In the genomic region with DNA sequence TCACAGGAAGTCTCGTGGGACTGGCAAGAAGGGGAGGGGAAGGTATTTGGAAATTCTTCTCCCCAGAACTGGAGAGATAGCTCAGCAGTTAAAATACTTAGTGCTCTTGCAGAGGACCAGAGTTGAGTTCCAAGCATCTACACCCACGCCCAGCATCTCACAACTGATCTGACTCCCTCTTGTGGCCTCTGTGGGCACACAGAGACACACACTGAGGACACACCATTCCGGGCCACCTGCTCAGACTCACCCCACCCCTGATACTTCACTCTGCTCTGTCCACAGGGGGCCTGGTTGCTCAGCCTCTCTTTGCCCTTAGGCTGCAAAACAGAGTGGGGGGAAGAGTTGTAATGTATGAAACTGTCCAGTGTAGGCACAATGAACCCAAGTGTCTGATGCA, we compare ENCODE assay signal across 10 mouse cellular contexts. TPM values are rescaled to one million over a fixed set of nuclear protein-coding genes. Genes with fewer than 3 reads are reported as not detected.
DNase-seq lines count a peak whose midpoint lies in the region; ATAC-seq and TF ChIP-seq lines count a peak whose summit lies in the region.
"Had no signal": no experiment of that assay in that cellular context is flagged by ENCODE, and none has a peak within 500 bp of the region (broad histone marks: within the 10 kb centered on the region; RNA-seq: fewer than 3 reads in every experiment).

No protein-coding gene starts in this region.

- WGBS in intestine, postnatal 0 days: 76% methylated on average over 3 of the region's 3 CpGs
- 80% methylated on average over 3 of the region's 3 CpGs for WGBS in intestine, embryonic 15.5 days
- WGBS in liver, postnatal 0 days (ENCODE audit: insufficient replicate concordance): 60% methylated on average over 3 of the region's 3 CpGs

- H3K4me3 ChIP-seq in intestine, postnatal 0 days (ENCODE audit: low read depth, low read length): no peak overlapping the region
- no peak overlapping the region for H3K4me3 ChIP-seq in intestine, embryonic 15.5 days (replicated peaks)
- no peak overlapping the region for H3K4me3 ChIP-seq in MEL (ENCODE audit: control insufficient read depth in 1 of 2, insufficient read depth in 1 of 2, low read depth in 2 of 2, low read length in 2 of 2)
- H3K4me3 ChIP-seq in liver, postnatal 0 days (ENCODE audit: low read depth, low read length): no peak overlapping the region
- H3K4me3 ChIP-seq: heart, embryonic 15.5 days had no signal

- peak; percentile 57 for TF ChIP-seq CTCF in intestine, postnatal 0 days (IDR thresholded peaks at IDR 0.05; ENCODE audit: low read depth)
- peak; percentile 23 to 60 (median 59); a peak in 5 of 6 replicates for TF ChIP-seq CTCF in MEL (IDR thresholded peaks at IDR 0.05 in 2 of 3, conservative IDR thresholded peaks at IDR 0.05 in 1 of 3; ENCODE audit: control insufficient read depth in 1 of 3, insufficient read depth in 1 of 3, low read depth in 2 of 3, low read length in 3 of 3, poor library complexity in 1 of 3, severe bottlenecking in 1 of 3)
- peak; percentile 56 for TF ChIP-seq CTCF in liver, postnatal 0 days (IDR thresholded peaks at IDR 0.05; ENCODE audit: low read depth)

- no peak overlapping the region for H3K27ac ChIP-seq in intestine, postnatal 0 days (ENCODE audit: low read depth, low read length)
- no peak overlapping the region for H3K27ac ChIP-seq in intestine, embryonic 15.5 days
- H3K27ac ChIP-seq in MEL (ENCODE audit: control insufficient read depth, low read depth, low read length): no peak overlapping the region
- H3K27ac ChIP-seq in liver, postnatal 0 days (ENCODE audit: low read depth): no peak overlapping the region
- H3K27ac ChIP-seq: heart, embryonic 15.5 days had no signal

- no peak overlapping the region for H3K4me2 ChIP-seq in intestine, postnatal 0 days (replicated peaks; ENCODE audit: low read depth)
- no peak overlapping the region for H3K4me2 ChIP-seq in intestine, embryonic 15.5 days (replicated peaks)
- no peak overlapping the region for H3K4me2 ChIP-seq in liver, postnatal 0 days (ENCODE audit: low read depth, low read length)
- H3K4me2 ChIP-seq: heart, embryonic 15.5 days had no signal

- peak; percentile 16 for TF ChIP-seq RAD21 in MEL (IDR thresholded peaks at IDR 0.05; ENCODE audit: low read depth, low read length)

- no peaks in the 10 kb centered on the region for H3K9me3 ChIP-seq in intestine, postnatal 0 days (ENCODE audit: control insufficient read depth)
- H3K9me3 ChIP-seq in intestine, embryonic 15.5 days: no peaks in the 10 kb centered on the region
- H3K9me3 ChIP-seq in MEL (replicated peaks; ENCODE audit: insufficient read depth, low read length): no peaks in the 10 kb centered on the region
- H3K9me3 ChIP-seq in liver, postnatal 0 days (ENCODE audit: low read length): no peaks in the 10 kb centered on the region
- H3K9me3 ChIP-seq: heart, embryonic 15.5 days had no signal

- H3K36me3 ChIP-seq in intestine, postnatal 0 days (ENCODE audit: control insufficient read depth, insufficient read depth): no peaks in the 10 kb centered on the region; the same call in 1 of the 2 replicates
- no peaks in the 10 kb centered on the region for H3K36me3 ChIP-seq in intestine, embryonic 15.5 days
- H3K36me3 ChIP-seq in MEL (ENCODE audit: control insufficient read depth in 1 of 2, insufficient read depth in 2 of 2, low read length in 2 of 2): peaks cover 4 to 18% of the 10 kb centered on the region in 2 experiments; a peak in 3 of 4 replicates
- no peaks in the 10 kb centered on the region for H3K36me3 ChIP-seq in liver, postnatal 0 days (replicated peaks; ENCODE audit: insufficient read depth, low read length)
- H3K36me3 ChIP-seq: heart, embryonic 15.5 days had no signal

- H3K4me1 ChIP-seq in intestine, postnatal 0 days (replicated peaks; ENCODE audit: control insufficient read depth, insufficient read depth, low read length): 0 out of 2 replicates have a peak, but pooled peaks cover 2% of the 10 kb centered on the region
- peaks cover 11% of the 10 kb centered on the region for H3K4me1 ChIP-seq in intestine, embryonic 15.5 days (replicated peaks)
- peaks cover 7 to 40% of the 10 kb centered on the region in 2 experiments for H3K4me1 ChIP-seq in MEL (ENCODE audit: control insufficient read depth in 1 of 2, insufficient read depth in 2 of 2, low read length in 2 of 2)
- H3K4me1 ChIP-seq in liver, postnatal 0 days (ENCODE audit: insufficient read depth): peaks cover 26% of the 10 kb centered on the region

- peaks cover 39% of the 10 kb centered on the region for H3K79me2 ChIP-seq in MEL (ENCODE audit: control insufficient read depth, insufficient read depth, low read length, poor library complexity)

- H3K27me3 ChIP-seq in intestine, postnatal 0 days (replicated peaks; ENCODE audit: control insufficient read depth, insufficient read depth, low read length): peaks cover 6% of the 10 kb centered on the region; the same call in 1 of the 2 replicates
- H3K27me3 ChIP-seq in intestine, embryonic 15.5 days (replicated peaks): 0 out of 2 replicates have a peak, but pooled peaks cover under 1% of the 10 kb centered on the region
- no peaks in the 10 kb centered on the region for H3K27me3 ChIP-seq in MEL (ENCODE audit: control insufficient read depth in 1 of 2, insufficient read depth in 2 of 2, low read length in 2 of 2)
- H3K27me3 ChIP-seq in liver, postnatal 0 days (ENCODE audit: insufficient read depth, low read length): 0 out of 2 replicates have a peak, but pooled peaks cover 6% of the 10 kb centered on the region

- H3K9ac ChIP-seq in intestine, postnatal 0 days (ENCODE audit: low read depth, low read length): no peak overlapping the region
- no peak overlapping the region for H3K9ac ChIP-seq in intestine, embryonic 15.5 days
- H3K9ac ChIP-seq in MEL (ENCODE audit: control insufficient read depth, low read depth, low read length, poor library complexity, severe bottlenecking): no peak overlapping the region
- H3K9ac ChIP-seq in liver, postnatal 0 days (replicated peaks): no peak overlapping the region
- H3K9ac ChIP-seq: heart, embryonic 15.5 days had no signal

- intact Hi-C loops in left cerebral cortex, postnatal 14 days (cut with DNase I): no loop called here

- TF ChIP-seq EP300 in MEL (IDR thresholded peaks at IDR 0.05; ENCODE audit: low read depth in 1 of 2, low read length in 2 of 2): no peak
- no peak for TF ChIP-seq EP300 in liver, postnatal 0 days (IDR thresholded peaks at IDR 0.05; ENCODE audit: low read depth)

- TF ChIP-seq POLR2A in MEL (IDR thresholded peaks at IDR 0.05; ENCODE audit: control insufficient read depth in 1 of 2, insufficient read depth in 1 of 2, low read depth in 1 of 2, low read length in 2 of 2, poor library complexity in 1 of 2): no peak

- DNase-seq in A20 (ENCODE audit: low read depth, low spot score) (peak; percentile 59), MEL (ENCODE audit: low read depth, low spot score) (peak; percentile 68)
- DNase-seq in liver, postnatal 0 days: no peak
- DNase-seq in embryo, embryonic 10.5 days (ENCODE audit: low spot score): no peak
- DNase-seq in ovary, postnatal 14 days (ENCODE audit: low spot score): no peak
- no peak for DNase-seq in left cerebral cortex, postnatal 14 days (ENCODE audit: low spot score in 2 of 2)
- DNase-seq: adrenal gland, adult 2 months had no signal

- ATAC-seq in intestine, postnatal 0 days: no peak
- no peak for ATAC-seq in intestine, embryonic 15.5 days
- no peak for ATAC-seq in liver, postnatal 0 days

TF ChIP-seq in MEL, 35 proteins besides CTCF, POLR2A, EP300 and RAD21:
- TF ChIP-seq E2F4 (IDR thresholded peaks at IDR 0.05; ENCODE audit: borderline replicate concordance, low read depth, low read length) (no peak), SMC3 (IDR thresholded peaks at IDR 0.05; ENCODE audit: low read depth, low read length) (peak; percentile 60), MXI1 (IDR thresholded peaks at IDR 0.05; ENCODE audit: low read depth, low read length) (no peak), GATA1 (IDR thresholded peaks at IDR 0.05; ENCODE audit: low read depth, low read length) (no peak), ETS1 (IDR thresholded peaks at IDR 0.05; ENCODE audit: low read depth, low read length) (no peak), MAZ (IDR thresholded peaks at IDR 0.05; ENCODE audit: low read depth, low read length) (no peak), USF1 (IDR thresholded peaks at IDR 0.05; ENCODE audit: low read depth, low read length) (no peak), CHD1 (IDR thresholded peaks at IDR 0.05; ENCODE audit: low read depth, low read length) (no peak)
TF ChIP-seq in MEL: peak in this region for 1.

RNA-seq across cellular contexts. Expression of a gene that starts 3.4 kb away (rescaled TPM):
- 0.66 and 0.82 TPM in 2 replicates for polyA plus RNA-seq in intestine, postnatal 0 days (2015; fragmentation: Nextera tagmentation; extraction: Ambion mirVana)
- 3.4 and 4.2 TPM in 2 replicates for polyA plus RNA-seq in intestine, embryonic 15.5 days (2015; fragmentation: Nextera tagmentation; extraction: Ambion mirVana)
- 20.6 and 25.2 TPM in 2 replicates for total RNA-seq in MEL (2012; rRNA removed)
- polyA plus RNA-seq in MEL (2012; ENCODE audit: insufficient read depth in 1 of 2, insufficient read length in 2 of 2, low read depth in 1 of 2, low replicate concordance in 2 of 2, missing spikeins in 1 of 2): 10 to 100 TPM in 1 of 2 experiments, not detected in 1; 33.2 TPM
- polyA plus RNA-seq in liver, postnatal 0 days (2015; fragmentation: Nextera tagmentation; extraction: Ambion mirVana): 0.61 and 0.63 TPM in 2 replicates
- total RNA-seq in left cerebral cortex, postnatal 14 days (2021): 100 to 1,000 TPM; 123 to 136 TPM

Comparison
In these comparisons a context has a peak if more than half of its experiments do, and no peak if none do; other contexts are left out.
1. DNase-seq: peak in A20 (single experiment) and MEL (single experiment); none in liver, postnatal 0 days (single experiment), embryo, embryonic 10.5 days (single experiment), ovary, postnatal 14 days (single experiment) and left cerebral cortex, postnatal 14 days (0 of 2).
2. Peak in every context shown above with its lines, with median percentiles within 50 percentile points of each other: CTCF ChIP-seq.